Mouse (Mus musculus): ENCODE measurements at regions not wholly inside any gene's neighbourhood (a gene's known extent, or its start where the extent isn't known, plus 50 kb on each side); places are given as distances from the start of the nearest gene placed in this dataset.

DNA sequence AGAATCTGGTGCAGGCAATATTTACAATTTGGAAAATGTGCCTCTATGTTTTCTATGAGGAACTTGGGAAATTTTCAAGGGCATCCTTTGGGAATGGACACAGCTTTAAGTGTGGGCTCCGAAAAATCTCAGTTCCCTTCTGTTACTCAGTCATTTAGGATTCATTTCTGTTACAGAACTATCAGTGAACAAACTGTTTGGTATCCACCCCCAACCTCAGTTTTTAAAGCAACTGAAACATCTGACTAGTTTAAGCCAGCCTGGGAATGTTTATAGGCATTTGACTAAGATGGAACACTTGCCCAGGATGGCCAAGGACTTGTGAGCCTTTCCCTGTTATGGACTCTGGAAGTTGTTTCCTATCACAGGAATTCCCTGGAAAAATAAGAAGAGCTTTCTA lies 280.0 kb upstream of the Prickle1 start:
- Histone ChIP-seq H3K4me3 (ENCODE audit: insufficient read depth, low read length) (no peak overlapping the region), H3K27ac (ENCODE audit: insufficient read depth, low read length) (peak overlapping the region; percentile 61), H3K4me1 (ENCODE audit: control insufficient read depth, insufficient read depth, low read length) (peaks cover 4% of the 10 kb centered on the region; the same call in 1 of the 2 replicates)
- TF ChIP-seq CTCF (IDR thresholded peaks at IDR 0.05; ENCODE audit: extremely low read depth, insufficient read depth, low read length) (no peak), POLR2A (IDR thresholded peaks at IDR 0.05; ENCODE audit: extremely low read depth, insufficient read depth, low read length) (no peak)

DNA sequence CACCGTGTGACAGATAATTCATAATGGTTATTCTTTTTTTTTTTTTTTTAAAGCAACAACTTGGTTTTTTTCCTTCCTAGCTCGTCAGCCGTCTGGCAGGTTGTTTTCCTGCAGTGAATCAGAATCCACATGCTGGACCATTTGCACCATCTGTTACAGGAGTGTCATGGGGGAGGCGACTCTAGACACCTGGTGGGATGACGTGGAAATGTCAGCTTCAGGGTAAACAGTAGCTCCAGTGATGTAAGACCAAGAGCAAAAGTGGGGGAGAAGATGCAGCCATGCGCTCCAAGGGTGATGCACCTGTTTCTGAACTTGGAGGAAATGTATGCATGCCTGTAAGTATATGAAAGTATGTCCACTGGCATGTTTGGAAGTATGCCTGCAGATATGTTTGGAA lies 278.5 kb upstream of the Prickle1 start:
- no peak for TF ChIP-seq CTCF (IDR thresholded peaks at IDR 0.05; ENCODE audit: extremely low read depth, insufficient read depth, low read length)
- TF ChIP-seq POLR2A (IDR thresholded peaks at IDR 0.05; ENCODE audit: extremely low read depth, insufficient read depth, low read length) = no peak
- H3K4me3 ChIP-seq (ENCODE audit: insufficient read depth, low read length) = no peak overlapping the region
- H3K4me1 ChIP-seq (ENCODE audit: control insufficient read depth, insufficient read depth, low read length) = peaks cover 4% of the 10 kb centered on the region; the same call in 1 of the 2 replicates
- H3K27ac ChIP-seq (ENCODE audit: insufficient read depth, low read length) = no peak overlapping the region

DNA sequence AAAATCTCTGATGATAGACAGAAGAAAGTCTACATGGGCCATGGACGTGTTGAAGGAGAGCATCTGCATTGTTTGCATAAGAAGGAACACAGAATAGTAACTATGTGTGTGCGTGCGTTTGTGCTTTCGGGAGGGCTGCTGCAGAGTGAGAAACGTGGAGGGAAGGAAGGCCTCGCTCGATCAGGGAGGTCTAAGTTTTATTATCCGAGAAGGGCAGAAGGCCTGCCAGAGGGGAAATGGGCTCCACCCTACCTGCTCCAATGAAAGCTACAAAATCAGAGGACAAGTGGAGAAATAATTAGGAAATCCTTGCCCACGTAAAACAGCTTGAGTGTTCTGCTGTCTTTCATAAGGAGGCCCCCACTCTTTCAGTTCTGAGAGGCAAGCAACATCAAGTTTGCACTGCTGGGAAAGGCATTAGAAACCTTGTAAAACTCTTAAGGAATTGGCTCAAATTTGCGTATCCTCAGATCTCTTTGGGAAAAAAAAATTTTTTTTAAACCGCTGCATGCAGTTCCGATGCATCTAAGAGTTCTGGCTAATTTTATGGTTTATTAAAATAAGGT lies 261.7 kb upstream of the Prickle1 start:
- TF ChIP-seq POLR2A (IDR thresholded peaks at IDR 0.05; ENCODE audit: extremely low read depth, insufficient read depth, low read length) = no peak
- TF ChIP-seq CTCF (IDR thresholded peaks at IDR 0.05; ENCODE audit: extremely low read depth, insufficient read depth, low read length) = no peak
- H3K27ac ChIP-seq (ENCODE audit: insufficient read depth, low read length) = 0 out of 2 replicates have a peak overlapping the region, but pooled peaks have one; percentile 33
- no peaks in the 10 kb centered on the region; the same call in 1 of the 2 replicates for H3K4me1 ChIP-seq (ENCODE audit: control insufficient read depth, insufficient read depth, low read length)
- no peak overlapping the region for H3K4me3 ChIP-seq (ENCODE audit: insufficient read depth, low read length)

DNA sequence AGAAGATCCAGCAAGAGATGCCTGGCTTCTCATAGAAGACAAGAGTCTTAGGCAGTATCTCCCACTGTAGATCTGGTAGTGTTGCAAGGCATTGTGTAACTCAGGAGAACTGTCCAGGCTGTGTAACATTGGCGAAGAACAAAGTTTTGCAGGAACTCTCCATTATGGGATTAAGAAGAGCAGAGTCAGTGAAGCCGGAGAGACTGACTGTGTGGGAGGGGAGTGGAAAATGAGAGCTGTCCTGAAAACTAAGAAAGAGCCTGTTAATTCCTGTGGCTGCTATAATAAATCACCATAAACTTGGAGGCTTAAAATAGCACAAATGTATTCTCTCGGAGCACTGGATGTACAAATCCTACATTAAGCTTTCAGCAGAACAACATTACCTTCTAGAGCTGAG lies 257.5 kb upstream of the Prickle1 start:
- H3K4me1 ChIP-seq (ENCODE audit: control insufficient read depth, insufficient read depth, low read length) = peaks cover 1% of the 10 kb centered on the region; the same call in 1 of the 2 replicates
- no peak for TF ChIP-seq CTCF (IDR thresholded peaks at IDR 0.05; ENCODE audit: extremely low read depth, insufficient read depth, low read length)
- TF ChIP-seq POLR2A (IDR thresholded peaks at IDR 0.05; ENCODE audit: extremely low read depth, insufficient read depth, low read length) = no peak

DNA sequence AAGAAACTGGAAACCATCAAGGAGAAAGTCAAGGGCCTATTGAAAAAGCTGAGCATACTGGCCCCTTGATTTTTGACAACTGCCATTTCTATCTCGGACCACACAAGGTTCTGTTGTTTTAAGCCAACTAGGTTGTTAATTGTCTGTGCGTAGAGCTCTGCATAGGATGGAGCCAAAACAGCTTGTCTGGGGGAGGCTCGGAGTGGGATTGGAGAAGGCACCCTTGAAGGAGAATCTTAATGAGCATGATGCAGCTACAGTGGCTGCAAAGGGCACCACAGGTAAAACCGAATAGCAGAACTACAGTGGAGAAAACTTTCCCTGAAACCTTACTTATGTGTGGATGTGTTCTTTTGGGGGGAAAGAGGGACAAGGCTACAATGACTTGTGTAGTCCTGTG lies 256.4 kb upstream of the Prickle1 start:
- 0 out of 2 replicates have a peak, but pooled peaks cover 1% of the 10 kb centered on the region for H3K4me1 ChIP-seq (ENCODE audit: control insufficient read depth, insufficient read depth, low read length)
- TF ChIP-seq POLR2A (IDR thresholded peaks at IDR 0.05; ENCODE audit: extremely low read depth, insufficient read depth, low read length) = no peak
- no peak for TF ChIP-seq CTCF (IDR thresholded peaks at IDR 0.05; ENCODE audit: extremely low read depth, insufficient read depth, low read length)
- H3K4me3 ChIP-seq (ENCODE audit: insufficient read depth, low read length) = no peak overlapping the region
- H3K27ac ChIP-seq (ENCODE audit: insufficient read depth, low read length) = no peak overlapping the region

More for the DNA sequence above, 257.5 kb upstream of the Prickle1 start:
- H3K27ac ChIP-seq (ENCODE audit: insufficient read depth, low read length) = peak overlapping the region; percentile 69
- H3K4me3 ChIP-seq (ENCODE audit: insufficient read depth, low read length) = no peak overlapping the region

DNA sequence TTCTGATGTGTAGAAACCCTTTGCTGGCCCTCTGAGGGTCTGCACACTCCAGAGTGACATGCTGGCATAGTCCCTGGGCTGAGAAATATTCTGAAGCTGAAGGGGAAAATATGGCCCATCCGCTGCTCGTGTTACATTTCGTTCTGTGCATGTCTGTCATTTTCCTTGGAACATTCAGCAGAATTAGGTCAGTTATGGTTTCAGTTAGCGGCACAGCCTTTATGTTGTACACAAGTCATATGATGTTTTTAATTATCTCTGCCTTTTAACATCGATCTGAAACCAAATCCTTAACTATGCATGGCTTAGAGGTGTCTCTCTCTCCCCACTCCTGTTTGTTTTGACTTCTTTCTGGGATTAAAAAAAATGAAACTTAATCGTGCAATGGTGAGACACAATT lies 254.7 kb upstream of the Prickle1 start:
- no peak overlapping the region for H3K27ac ChIP-seq (ENCODE audit: insufficient read depth, low read length)
- no peak overlapping the region for H3K4me3 ChIP-seq (ENCODE audit: insufficient read depth, low read length)
- TF ChIP-seq CTCF (IDR thresholded peaks at IDR 0.05; ENCODE audit: extremely low read depth, insufficient read depth, low read length) = no peak
- no peak for TF ChIP-seq POLR2A (IDR thresholded peaks at IDR 0.05; ENCODE audit: extremely low read depth, insufficient read depth, low read length)
- H3K4me1 ChIP-seq (ENCODE audit: control insufficient read depth, insufficient read depth, low read length) = 0 out of 2 replicates have a peak, but pooled peaks cover 1% of the 10 kb centered on the region

DNA sequence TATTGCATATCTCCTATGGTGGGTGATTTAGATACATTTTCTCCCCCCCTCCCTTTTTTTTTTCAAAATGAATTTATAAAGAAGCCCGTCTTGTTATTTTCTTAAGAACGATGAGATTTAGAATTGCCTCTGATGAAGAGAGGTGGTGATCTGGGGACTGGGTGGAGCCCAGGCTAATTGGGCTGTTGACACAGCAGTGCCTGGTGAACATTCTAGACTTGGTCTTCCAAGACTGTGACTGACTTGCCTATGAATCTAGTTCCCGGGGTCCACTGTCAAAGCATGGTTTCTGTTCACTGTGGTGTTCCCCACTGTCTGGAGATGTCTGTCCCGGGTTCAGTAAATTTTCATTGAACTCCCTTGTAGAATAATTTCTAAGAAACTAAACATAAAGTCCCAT lies 253.1 kb upstream of the Prickle1 start:
- Histone ChIP-seq H3K4me3 (ENCODE audit: insufficient read depth, low read length) (no peak overlapping the region), H3K27ac (ENCODE audit: insufficient read depth, low read length) (no peak overlapping the region), H3K4me1 (ENCODE audit: control insufficient read depth, insufficient read depth, low read length) (0 out of 2 replicates have a peak, but pooled peaks cover 1% of the 10 kb centered on the region)
- TF ChIP-seq CTCF (IDR thresholded peaks at IDR 0.05; ENCODE audit: extremely low read depth, insufficient read depth, low read length) (no peak), POLR2A (IDR thresholded peaks at IDR 0.05; ENCODE audit: extremely low read depth, insufficient read depth, low read length) (no peak)

DNA sequence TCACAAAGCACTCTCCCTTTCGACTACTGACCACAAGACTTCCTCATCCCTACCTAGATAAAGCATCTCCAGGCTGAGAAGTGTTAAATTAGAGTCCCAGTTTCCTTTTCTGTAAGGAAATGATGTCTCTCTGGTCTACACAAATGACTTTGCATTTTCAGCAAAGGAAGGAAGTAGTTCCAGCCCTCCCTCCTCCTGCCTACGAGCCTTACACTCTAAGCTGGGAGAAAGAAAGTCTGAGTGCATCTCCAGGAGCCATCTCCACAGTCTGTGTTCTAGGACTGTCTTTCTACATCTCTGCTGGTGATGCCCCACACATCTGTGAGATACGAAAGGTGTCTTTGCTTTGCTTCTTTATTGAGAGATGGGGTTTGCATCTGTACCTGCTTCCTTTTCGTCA lies 251.1 kb upstream of the Prickle1 start:
- TF ChIP-seq CTCF (IDR thresholded peaks at IDR 0.05; ENCODE audit: extremely low read depth, insufficient read depth, low read length) (no peak), POLR2A (IDR thresholded peaks at IDR 0.05; ENCODE audit: extremely low read depth, insufficient read depth, low read length) (no peak)

DNA sequence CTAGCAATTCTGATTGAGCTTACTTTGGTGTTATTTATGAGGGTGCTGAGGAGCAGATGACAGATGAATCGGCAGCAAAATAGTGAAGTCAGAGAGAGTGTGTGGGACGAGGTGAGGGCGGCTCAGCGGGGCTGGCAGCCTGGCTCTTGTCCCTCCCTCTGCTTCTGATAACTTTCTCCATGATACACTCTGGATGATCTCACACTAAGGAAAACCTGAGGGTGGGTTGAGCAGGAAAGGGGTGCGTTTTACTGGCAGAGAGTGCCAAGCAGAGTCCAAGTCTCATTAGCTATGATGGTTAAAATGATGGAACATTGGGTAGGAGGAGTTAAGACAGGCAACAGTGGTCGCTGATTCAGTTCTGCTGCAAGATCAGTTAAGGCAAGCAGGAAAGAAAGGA lies 250.1 kb upstream of the Prickle1 start:
- Histone ChIP-seq H3K4me3 (ENCODE audit: insufficient read depth, low read length) (no peak overlapping the region), H3K4me1 (ENCODE audit: control insufficient read depth, insufficient read depth, low read length) (no peaks in the 10 kb centered on the region), H3K27ac (ENCODE audit: insufficient read depth, low read length) (no peak overlapping the region)
- TF ChIP-seq POLR2A (IDR thresholded peaks at IDR 0.05; ENCODE audit: extremely low read depth, insufficient read depth, low read length) (no peak), CTCF (IDR thresholded peaks at IDR 0.05; ENCODE audit: extremely low read depth, insufficient read depth, low read length) (no peak)

More for the DNA sequence above, 251.1 kb upstream of the Prickle1 start:
- H3K27ac ChIP-seq (ENCODE audit: insufficient read depth, low read length) = peak overlapping the region; percentile 31; the same call in 1 of the 2 replicates
- no peak overlapping the region for H3K4me3 ChIP-seq (ENCODE audit: insufficient read depth, low read length)
- no peaks in the 10 kb centered on the region for H3K4me1 ChIP-seq (ENCODE audit: control insufficient read depth, insufficient read depth, low read length)

DNA sequence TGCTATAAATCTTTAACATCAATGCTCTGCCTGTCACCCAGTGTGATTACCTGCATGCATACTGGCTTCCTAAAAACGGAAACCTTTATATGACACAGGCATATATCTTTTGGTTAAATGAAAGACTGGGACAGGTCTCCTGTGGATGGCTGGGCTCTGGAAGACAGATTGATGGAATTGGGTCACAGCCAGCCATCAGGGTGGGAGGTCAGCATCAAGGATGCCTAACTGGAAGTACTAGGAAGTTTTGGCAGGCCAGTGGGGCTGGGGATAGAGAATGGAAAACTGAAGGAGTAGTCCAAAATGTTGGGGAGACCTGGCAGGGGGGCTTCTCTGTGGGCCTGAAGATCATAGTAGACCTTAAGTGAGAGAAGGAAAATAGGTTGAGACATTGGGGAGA lies 237.3 kb upstream of the Prickle1 start:
- no peak overlapping the region for H3K4me3 ChIP-seq (ENCODE audit: insufficient read depth, low read length)
- peaks cover 12% of the 10 kb centered on the region for H3K4me1 ChIP-seq (ENCODE audit: control insufficient read depth, insufficient read depth, low read length)
- no peak for TF ChIP-seq CTCF (IDR thresholded peaks at IDR 0.05; ENCODE audit: extremely low read depth, insufficient read depth, low read length)
- TF ChIP-seq POLR2A (IDR thresholded peaks at IDR 0.05; ENCODE audit: extremely low read depth, insufficient read depth, low read length) = no peak
- peak overlapping the region; percentile 37; the same call in 1 of the 2 replicates for H3K27ac ChIP-seq (ENCODE audit: insufficient read depth, low read length)
